Mouse (Mus musculus) kidney, postnatal 25 days (tissue): ENCODE measurements at regions not wholly inside any gene's neighbourhood (a gene's known extent, or its start where the extent isn't known, plus 50 kb on each side); places are given as distances from the start of the nearest gene placed in this dataset.
"Not testable (repeated sequence)": the region's sequence is repeated elsewhere in the genome, so short reads cannot be mapped to it uniquely, and the experiment has no call there.

Experiments
- DNase-seq, 2 experiments: peaks; one replicate each; pipeline ENCODE4 v3.0.0; 2021; ENCODE audit warnings: mixed read lengths in 2 of 2

- DNase-seq = no peak
These were observed 245.9 kb downstream of the AI429214 start for GRCm38 (mm10) chr8:37239354-37239753.

DNA sequence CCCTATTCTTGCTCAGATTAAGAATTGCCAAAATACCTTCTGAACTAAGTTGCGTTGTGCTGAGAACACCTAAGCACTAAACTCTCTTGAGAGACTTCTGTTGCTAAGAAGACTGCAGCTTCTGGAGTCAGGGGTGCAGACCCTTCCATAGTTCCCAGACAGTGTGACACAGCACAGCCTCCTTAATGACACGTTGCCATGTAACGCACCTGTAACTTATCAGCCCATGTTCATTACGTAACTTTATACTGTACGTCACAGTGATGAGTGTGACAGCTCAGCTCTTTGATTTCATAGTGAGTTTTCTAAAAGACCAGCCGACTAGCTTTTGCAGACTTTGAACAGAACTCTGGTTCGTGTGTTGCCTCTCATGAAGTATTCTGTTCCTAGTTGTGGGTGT is 257.8 kb downstream of the AI429214 start:
- DNase-seq = not testable (repeated sequence)

DNA sequence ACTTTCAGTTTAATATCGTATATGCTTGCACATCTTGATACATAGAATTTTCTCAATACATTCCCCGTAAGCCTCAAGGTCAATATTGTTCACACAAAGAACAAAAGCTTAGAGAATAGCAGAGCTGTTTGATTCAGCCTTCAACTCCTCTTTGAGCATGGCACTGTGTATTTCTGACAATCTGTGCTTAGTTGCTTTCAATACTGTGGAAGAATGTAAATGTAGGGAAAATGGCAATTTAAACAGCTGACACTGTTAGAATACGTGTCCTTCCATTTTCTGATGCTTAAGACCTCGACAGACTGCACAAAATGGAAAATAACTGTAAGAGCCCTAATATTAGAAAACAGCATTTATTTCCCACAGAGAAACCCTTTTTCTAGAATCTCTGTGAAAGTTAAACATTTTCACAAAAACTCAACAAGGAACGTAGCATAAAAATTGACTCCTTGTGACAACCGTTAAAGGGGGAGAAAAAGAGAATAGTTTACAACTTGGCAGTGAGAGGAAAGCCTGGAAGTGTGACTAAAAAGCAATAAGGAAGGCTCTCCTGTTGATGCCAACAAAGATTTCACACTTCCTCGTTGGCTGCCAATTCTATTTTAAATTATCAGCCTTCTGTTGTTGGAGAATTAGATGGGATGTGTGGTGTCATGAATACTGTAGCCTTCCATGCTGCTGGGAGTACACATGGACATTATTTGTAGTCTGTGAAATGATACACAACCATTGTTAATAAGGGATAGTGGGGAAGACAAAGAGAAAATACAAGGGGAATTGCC is 297.9 kb downstream of the AI429214 start:
- DNase-seq = no peak
